8 mouse cellular contexts compared by ENCODE assay signal in the genomic region with DNA sequence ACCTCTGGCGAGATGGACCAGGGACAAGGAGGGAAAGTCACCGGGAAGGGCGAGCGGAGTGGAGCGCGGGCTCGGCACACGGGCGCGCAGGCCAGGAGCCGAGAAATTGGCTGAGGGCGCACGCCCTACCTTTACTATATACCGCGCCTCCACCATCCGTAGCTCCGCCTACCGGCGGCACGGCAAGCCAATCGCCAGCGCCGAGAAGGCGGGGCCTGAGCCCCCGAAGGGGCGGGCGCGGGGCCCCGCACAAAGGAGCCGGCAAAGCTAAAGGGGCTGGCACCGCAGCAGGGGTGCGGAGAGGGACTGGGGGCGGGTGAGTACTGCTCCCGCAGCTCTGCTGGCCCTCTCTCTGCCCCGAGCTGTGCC. TPM values are rescaled to one million over a fixed set of nuclear protein-coding genes. Genes with fewer than 3 reads are reported as not detected.
DNase-seq lines count a peak whose midpoint lies in the region; ATAC-seq lines count a peak whose summit lies in the region.

A gene (minus strand): TSS at position 111 of the 369 bp plus-strand sequence.

- H3K9ac ChIP-seq in hindbrain, embryonic 12.5 days, result peak within 1 kb of the TSS; percentile 86

- H3K27me3 ChIP-seq in hindbrain, embryonic 12.5 days, result peaks cover 14% of the 10 kb centered on the region

- peak within 1 kb of the TSS; percentile 68 for H3K4me3 ChIP-seq in hindbrain, embryonic 12.5 days

- peak; percentile 73 for DNase-seq in NIH3T3 (ENCODE audit: low read depth)
- DNase-seq in cerebellum, adult 9-10 months, result peak; percentile 93
- peak; percentile 87 to 92 for DNase-seq in frontal cortex, postnatal 14 days (ENCODE audit: low spot score in 2 of 2)
- DNase-seq in layer of hippocampus, postnatal 25 days (ENCODE audit: extremely low spot score in 1 of 2, low spot score in 1 of 2), result peak; percentile 74 to 93
- peak; percentile 83 for DNase-seq in lung, postnatal 14 days
- peak; percentile 69 for DNase-seq in retina, postnatal 7 days (ENCODE audit: low read depth, low spot score)
- DNase-seq in urinary bladder, adult 18-20 months (ENCODE audit: low spot score in 2 of 2), result peak; percentile 72 to 80

- peak; percentile 96 for ATAC-seq in hindbrain, embryonic 12.5 days (ENCODE audit: low FRiP score)

- under 1% methylated on average over 24 of the region's 35 CpGs for WGBS in hindbrain, embryonic 12.5 days

- peak within 1 kb of the TSS; percentile 92 for H3K27ac ChIP-seq in hindbrain, embryonic 12.5 days

- H3K36me3 ChIP-seq in hindbrain, embryonic 12.5 days, result peaks cover 5% of the 10 kb centered on the region

- H3K4me2 ChIP-seq in hindbrain, embryonic 12.5 days (replicated peaks), result peak within 1 kb of the TSS; percentile 77

- no peaks in the 10 kb centered on the region for H3K9me3 ChIP-seq in hindbrain, embryonic 12.5 days (replicated peaks)

- peaks cover 42% of the 10 kb centered on the region for H3K4me1 ChIP-seq in hindbrain, embryonic 12.5 days

RNA-seq across cellular contexts. Expression of the gene that starts here (rescaled TPM):
- 57.6 and 61.7 TPM in 2 replicates for polyA plus RNA-seq in hindbrain, embryonic 12.5 days (2016; fragmentation: Nextera tagmentation; extraction: Ambion mirVana)
- 1,000 to 10,000 TPM; 2,052 to 2,072 TPM for total RNA-seq in layer of hippocampus, postnatal 25 days (2021)

Comparison
In these comparisons a context has a peak if more than half of its experiments do, and no peak if none do; other contexts are left out.
1. Peak in every context shown above with its lines: DNase-seq, ATAC-seq, H3K4me3 ChIP-seq and H3K27ac ChIP-seq.